Mouse (Mus musculus): ENCODE measurements around the gene Gpr35. TPM values are rescaled to one million over a fixed set of nuclear protein-coding genes. Genes with fewer than 3 reads are reported as not detected.
A peak's percentile ranks its signal among the peaks of the same experiment; 100 is the strongest.

Gene Gpr35
- polyA plus RNA-seq, 1 experiment from 2014 or later: 16.1 TPM

DNA sequence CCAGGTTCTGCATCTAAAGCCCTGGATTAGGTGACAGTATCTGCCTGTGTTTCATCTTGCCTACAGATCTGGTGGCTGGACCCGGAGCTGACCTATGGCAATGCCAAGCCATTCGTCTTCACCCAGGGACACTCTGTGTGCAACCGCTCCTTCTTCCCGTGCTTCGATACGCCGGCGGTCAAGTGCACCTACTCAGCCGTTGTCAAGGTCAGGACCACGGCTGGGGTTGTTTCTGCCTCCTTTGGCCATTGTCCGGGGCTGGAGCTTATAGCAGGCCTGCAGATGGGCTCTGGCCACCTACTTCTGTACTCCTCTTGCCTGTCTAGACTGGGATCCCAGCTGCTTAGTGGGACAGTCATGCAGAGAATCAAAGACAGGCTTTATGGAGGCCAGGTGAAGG, 35.7 kb upstream of the Gpr35 start:
- H3K79me2 ChIP-seq (ENCODE audit: inconsistent target): peaks cover 41% of the 10 kb centered on the region
- H3K27ac ChIP-seq: no peak overlapping the region
- H3K36me3 ChIP-seq (ENCODE audit: inconsistent target): peaks cover 59% of the 10 kb centered on the region
- H3K4me3 ChIP-seq (ENCODE audit: inconsistent target): no peak overlapping the region
- WGBS (ENCODE audit: missing documents): 96% methylated on average over 11 of the region's 11 CpGs

DNA sequence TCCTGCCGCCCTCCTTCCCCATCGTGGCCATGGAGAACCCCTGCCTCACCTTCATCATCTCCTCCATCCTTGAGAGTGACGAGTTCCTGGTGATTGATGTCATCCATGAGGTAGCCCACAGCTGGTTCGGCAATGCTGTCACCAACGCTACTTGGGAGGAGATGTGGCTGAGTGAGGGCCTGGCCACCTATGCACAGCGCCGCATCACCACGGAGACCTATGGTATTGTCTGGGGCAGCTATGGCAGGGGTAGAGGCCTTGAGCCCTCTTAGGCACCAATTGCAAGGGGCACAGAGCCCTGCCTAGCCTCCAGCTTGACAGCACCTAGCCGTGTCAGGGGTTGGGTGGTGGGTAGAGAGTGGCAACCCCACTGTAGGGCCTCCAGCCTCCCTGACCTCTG, 33.9 kb upstream of the Gpr35 start:
- 92% methylated on average over 9 of the region's 9 CpGs for WGBS (ENCODE audit: missing documents)
- Histone ChIP-seq H3K27ac (no peak overlapping the region), H3K79me2 (ENCODE audit: inconsistent target) (peaks cover 31% of the 10 kb centered on the region), H3K36me3 (ENCODE audit: inconsistent target) (peaks cover 62% of the 10 kb centered on the region), H3K4me3 (ENCODE audit: inconsistent target) (no peak overlapping the region)

DNA sequence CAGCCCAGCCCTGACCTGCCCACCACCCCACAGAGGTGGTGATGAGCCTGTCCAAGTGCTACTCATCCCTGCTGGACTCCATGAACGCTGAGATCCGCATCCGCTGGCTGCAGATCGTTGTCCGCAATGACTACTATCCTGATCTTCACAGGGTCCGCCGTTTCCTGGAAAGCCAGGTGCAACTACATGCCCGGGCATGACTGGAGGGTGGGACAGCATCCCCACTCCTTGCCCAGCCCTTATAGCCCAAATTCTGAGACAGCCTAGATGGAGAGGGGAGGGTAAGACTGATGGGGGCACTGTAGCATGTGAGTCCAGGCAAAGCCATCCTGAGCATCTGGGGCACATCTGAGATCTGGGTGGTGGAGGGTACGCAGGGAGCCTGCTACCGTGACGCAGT, 31.5 kb upstream of the Gpr35 start:
- Histone ChIP-seq H3K27ac (no peak overlapping the region), H3K36me3 (ENCODE audit: inconsistent target) (peaks cover 58% of the 10 kb centered on the region), H3K79me2 (ENCODE audit: inconsistent target) (peaks cover 7% of the 10 kb centered on the region; the same call in 1 of the 2 replicates), H3K4me3 (ENCODE audit: inconsistent target) (no peak overlapping the region)
- WGBS (ENCODE audit: missing documents): 97% methylated on average over 9 of the region's 11 CpGs

DNA sequence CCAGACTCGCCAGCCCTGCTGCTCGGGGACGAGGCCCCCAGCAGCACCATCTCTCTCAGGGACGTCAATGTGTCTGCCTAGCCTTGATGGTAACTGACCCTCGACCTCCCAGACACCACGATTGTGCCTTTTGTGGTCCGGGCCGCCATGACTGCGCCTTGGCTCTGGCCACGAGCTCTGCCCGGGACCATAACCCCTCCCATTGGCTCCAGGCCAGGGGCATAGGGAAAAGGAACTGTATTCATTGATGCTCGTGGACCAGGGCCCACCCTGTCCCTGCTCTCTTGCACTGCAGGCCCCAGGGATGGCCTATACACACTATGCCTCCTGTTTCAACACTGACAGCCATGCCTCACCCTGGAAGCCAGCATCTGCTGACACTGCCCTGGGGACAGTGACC, 30.9 kb upstream of the Gpr35 start:
- Histone ChIP-seq H3K4me3 (ENCODE audit: inconsistent target) (no peak overlapping the region), H3K27ac (no peak overlapping the region), H3K79me2 (ENCODE audit: inconsistent target) (peaks cover under 1% of the 10 kb centered on the region; the same call in 1 of the 2 replicates), H3K36me3 (ENCODE audit: inconsistent target) (peaks cover 52% of the 10 kb centered on the region)
- WGBS (ENCODE audit: missing documents): 75% methylated on average over 11 of the region's 12 CpGs

DNA sequence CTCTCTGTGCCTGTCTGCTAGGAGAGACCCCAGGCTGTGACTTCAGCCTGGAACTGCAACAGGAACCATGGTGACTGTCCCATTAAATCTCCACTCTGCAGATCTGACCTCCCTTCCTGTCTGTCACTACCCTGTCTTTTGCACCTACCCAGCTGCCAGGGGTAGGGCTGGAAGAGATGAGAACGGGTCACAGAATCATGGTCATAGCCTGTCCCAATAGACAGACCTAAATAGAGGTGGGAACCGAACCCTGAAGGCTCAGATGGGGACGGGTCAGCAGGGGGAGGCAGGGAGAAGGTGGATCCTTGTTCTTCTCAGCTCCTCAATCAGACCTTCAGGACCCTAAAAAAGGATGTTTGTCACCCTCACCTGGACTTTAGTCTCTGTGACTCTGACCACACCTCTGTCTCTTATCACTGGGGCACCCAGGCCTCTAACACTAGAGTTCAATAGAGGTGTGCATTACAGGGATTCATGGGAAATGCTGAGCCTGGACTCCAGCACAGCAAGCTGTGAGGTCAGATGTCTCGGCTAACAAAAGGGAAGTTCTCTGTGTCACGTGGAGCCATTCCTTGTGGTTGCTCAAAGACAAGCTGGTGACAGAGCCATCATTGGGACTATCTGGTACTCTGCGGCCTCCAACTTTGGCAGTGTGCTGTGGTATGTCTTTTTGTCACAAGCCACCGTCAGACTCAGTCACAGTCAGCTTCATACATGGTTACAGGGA, 30.0 kb upstream of the Gpr35 start:
- 40% methylated on average over 7 of the region's 7 CpGs for WGBS (ENCODE audit: missing documents)
- peak overlapping the region; percentile 34 for H3K27ac ChIP-seq

DNA sequence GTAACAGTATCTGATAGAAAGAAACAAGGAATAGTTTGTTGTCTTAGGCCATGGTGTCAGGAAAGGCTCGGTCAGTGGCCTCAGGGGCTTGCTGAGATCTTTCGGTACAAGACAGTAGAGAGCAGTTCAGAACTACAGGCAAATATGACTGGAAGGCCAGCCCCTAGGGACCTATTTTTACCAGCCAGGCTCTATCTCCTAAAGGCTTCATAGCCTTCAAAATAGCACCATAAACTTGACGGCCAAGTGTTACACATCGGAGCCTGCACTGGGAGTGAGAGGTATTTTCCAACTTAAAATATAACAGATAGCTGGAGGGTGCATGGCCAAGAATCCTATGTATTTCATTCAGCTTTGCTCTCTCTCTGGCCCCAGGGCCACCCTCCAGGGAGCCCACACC, 29.2 kb upstream of the Gpr35 start:
- Histone ChIP-seq H3K36me3 (ENCODE audit: inconsistent target) (peaks cover 34% of the 10 kb centered on the region), H3K27ac (peak overlapping the region; percentile 34), H3K79me2 (ENCODE audit: inconsistent target) (no peaks in the 10 kb centered on the region), H3K4me3 (ENCODE audit: inconsistent target) (no peak overlapping the region)
- 88% methylated on average over 4 of the region's 4 CpGs for WGBS (ENCODE audit: missing documents)

More for the DNA sequence above, 30.0 kb upstream of the Gpr35 start:
- no peak overlapping the region for H3K4me3 ChIP-seq (ENCODE audit: inconsistent target)
- peaks cover 43% of the 10 kb centered on the region for H3K36me3 ChIP-seq (ENCODE audit: inconsistent target)
- no peaks in the 10 kb centered on the region for H3K79me2 ChIP-seq (ENCODE audit: inconsistent target)

DNA sequence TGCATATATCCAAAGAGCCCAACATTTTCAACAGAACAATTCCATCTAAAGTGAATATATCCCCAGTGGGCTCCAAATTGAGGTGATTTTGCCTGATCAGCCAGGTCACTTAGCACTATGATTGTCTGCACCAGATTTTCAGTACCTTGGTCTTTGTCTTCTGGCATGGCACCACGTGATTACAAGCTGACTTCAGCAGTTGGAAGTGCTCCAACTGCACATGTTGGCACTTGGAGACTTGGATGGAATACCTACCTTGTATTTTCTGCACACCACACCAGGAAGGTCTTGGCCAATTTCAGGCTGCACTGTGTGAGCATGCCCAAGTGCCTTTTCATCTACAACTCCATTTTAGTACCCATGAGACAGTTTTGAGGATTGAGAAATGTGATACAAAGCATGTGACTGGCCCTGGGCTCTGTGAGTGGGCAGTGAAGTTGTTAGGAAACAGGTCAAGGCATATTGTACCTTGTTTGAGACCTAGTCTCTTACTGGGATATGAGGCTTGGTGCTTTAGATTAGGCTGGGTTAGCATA, 20.4 kb upstream of the Gpr35 start:
- 38% methylated on average over 1 of the region's 1 CpGs for WGBS (ENCODE audit: missing documents)
- Histone ChIP-seq H3K79me2 (ENCODE audit: inconsistent target) (peaks cover 4% of the 10 kb centered on the region; the same call in 1 of the 2 replicates), H3K27ac (no peak overlapping the region), H3K4me3 (ENCODE audit: inconsistent target) (no peak overlapping the region), H3K36me3 (ENCODE audit: inconsistent target) (no peaks in the 10 kb centered on the region)

DNA sequence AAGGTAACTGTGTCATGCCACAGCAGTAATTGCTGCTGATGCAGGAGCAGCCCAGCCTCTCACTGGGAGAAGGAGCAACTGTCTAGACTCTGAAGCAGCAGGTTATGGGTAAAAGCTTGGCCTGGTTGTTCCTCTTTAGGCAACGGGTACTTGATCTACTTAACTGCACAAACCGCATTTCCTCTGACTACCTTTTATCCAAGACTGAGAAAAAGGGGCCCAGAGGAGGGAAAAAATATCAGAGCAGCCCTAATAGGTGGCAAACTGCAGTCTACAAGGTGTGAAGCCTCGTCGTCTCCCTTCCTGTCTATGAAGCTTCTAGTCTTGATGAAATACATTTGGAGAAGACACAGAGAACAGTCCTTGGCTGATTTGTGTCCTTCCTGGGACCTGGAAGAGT, 17.1 kb upstream of the Gpr35 start:
- H3K36me3 ChIP-seq (ENCODE audit: inconsistent target): no peaks in the 10 kb centered on the region
- peaks cover 23% of the 10 kb centered on the region; the same call in 1 of the 2 replicates for H3K79me2 ChIP-seq (ENCODE audit: inconsistent target)
- 27% methylated on average over 2 of the region's 4 CpGs for WGBS (ENCODE audit: missing documents)
- H3K27ac ChIP-seq: peak overlapping the region; percentile 93
- H3K4me3 ChIP-seq (ENCODE audit: inconsistent target): peak overlapping the region; percentile 65

DNA sequence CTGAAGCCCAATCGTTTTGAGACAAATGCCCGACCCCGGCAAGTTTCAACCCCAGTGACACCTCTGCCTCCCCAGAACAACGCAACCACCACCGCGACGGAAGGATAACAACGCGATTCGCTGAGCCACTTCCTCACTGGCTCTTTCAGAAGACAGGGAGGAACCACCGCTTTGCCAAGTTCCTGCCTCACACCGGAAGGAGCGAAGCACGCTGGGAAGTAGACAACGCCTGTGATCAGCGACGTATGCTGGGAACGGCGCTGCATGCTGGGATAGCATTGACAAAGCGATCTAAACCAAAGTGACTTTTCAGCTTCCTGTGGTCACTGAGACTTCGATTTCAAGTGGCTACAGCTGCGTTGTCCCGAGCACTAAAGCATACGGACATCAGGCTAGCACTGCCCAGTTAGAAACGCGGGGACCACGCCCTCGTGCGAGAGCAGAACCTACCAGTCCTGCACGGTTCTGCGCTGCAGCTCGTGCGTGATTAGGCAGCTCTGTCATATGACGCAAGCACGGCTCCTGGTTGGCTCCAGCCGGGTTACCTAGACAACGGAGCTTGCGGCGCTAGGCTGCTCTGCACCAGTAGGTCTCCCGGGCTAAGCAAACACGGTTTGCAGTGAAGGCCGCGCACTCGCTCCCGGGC, 16.4 kb upstream of the Gpr35 start, which contains the start of gene Capn10:
TSS of gene Capn10 (plus strand) at position 195 of the 646 bp plus-strand sequence.
- Histone ChIP-seq H3K36me3 (ENCODE audit: inconsistent target) (peaks cover 5% of the 10 kb centered on the region; the same call in 1 of the 2 replicates), H3K79me2 (ENCODE audit: inconsistent target) (peaks cover 23% of the 10 kb centered on the region; the same call in 1 of the 2 replicates), H3K27ac (peak within 1 kb of the TSS; percentile 93), H3K4me3 (ENCODE audit: inconsistent target) (peak within 1 kb of the TSS; percentile 65)
- WGBS (ENCODE audit: missing documents): under 1% methylated on average over 45 of the region's 45 CpGs

DNA sequence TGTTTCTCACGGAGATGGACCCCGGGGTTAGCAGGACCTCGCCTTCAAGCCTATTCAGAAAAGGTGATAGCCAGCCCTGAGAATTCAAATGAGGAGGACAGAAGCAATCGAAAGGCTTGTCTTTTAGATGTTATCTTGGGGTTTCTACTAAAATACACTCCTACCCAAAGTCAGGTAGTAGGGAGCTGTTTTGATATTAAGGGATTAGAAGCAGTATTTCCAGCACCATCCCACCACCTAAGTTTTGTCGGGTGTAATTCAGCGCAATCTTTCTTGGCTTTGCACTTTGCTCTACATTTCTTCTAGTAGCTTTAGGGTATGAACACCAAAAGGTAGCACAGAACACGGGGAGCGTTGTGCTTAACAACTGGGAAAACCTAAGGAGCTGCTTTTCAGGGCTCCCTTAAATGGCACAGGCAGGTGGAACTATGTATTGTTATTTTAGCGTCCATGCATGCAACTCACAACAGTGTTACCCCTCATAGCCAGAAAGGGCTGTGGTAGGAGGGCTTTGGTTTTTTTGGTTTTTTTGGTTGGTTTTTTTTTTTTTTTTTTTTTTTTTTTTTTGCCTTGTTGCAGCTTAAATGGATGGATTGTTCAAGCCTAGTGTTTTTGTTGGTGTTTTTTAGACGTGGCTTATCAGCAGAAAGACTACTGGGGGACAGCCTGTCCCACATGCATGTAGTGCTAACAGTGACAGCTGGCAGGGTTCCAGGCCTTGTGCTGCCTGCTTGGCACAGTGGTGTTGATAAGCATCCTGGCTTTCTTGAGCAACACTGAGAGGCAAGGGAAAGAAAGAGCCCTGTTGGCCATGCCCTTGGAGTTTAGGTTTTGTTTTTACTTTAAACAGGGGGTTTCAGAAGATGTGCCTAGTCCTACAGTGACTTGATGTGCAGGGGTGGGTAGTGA, 15.4 kb upstream of the Gpr35 start:
- Histone ChIP-seq H3K27ac (peak overlapping the region; percentile 13; the same call in 1 of the 2 replicates), H3K79me2 (ENCODE audit: inconsistent target) (peaks cover 23% of the 10 kb centered on the region; the same call in 1 of the 2 replicates), H3K4me3 (ENCODE audit: inconsistent target) (peak overlapping the region; percentile 65), H3K36me3 (ENCODE audit: inconsistent target) (peaks cover 15% of the 10 kb centered on the region)
- 14% methylated on average over 10 of the region's 10 CpGs for WGBS (ENCODE audit: missing documents)

DNA sequence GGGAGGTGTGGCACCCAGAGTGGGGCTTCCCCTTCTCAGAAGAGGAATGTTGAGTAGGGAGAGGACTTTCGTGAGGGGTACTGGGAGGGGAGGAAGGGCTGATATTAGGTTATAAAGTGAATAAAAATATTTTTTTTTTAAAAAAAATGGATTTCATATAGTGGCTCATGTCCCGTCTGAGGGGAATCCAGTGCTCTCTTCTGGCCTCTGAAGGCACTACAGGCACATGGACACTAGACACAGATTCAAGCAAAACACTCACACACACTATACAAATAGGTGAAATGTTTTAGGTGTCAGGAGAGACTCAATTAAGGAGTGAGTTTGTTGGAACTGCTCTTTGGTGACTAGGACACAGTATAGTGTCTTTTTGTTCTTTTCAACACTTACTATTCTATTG, 14.7 kb upstream of the Gpr35 start:
- Histone ChIP-seq H3K4me3 (ENCODE audit: inconsistent target) (peak overlapping the region; percentile 65; the same call in 1 of the 2 replicates), H3K27ac (no peak overlapping the region), H3K36me3 (ENCODE audit: inconsistent target) (peaks cover 20% of the 10 kb centered on the region), H3K79me2 (ENCODE audit: inconsistent target) (peaks cover 23% of the 10 kb centered on the region; the same call in 1 of the 2 replicates)
- 51% methylated on average over 2 of the region's 2 CpGs for WGBS (ENCODE audit: missing documents)

DNA sequence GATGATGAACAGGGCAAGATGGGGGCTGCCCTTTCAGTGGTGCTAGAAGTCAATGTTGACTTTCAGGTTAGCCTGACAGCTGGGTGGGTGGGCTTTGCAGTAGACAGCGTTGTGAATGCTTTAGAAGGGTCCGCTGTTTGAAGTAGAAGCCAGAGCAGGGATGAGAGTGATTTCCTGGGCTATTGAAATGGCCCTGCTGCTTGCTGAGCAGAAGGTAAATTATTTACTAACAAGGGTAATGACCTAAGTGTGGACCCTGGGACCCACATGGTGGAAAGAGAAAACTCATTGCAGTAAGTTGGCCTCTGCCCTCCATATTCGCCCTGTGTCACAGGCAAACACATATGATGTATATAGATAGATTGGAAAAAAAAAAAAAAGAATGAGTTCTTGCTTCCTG, 14.2 kb upstream of the Gpr35 start:
- H3K79me2 ChIP-seq (ENCODE audit: inconsistent target): peaks cover 23% of the 10 kb centered on the region; the same call in 1 of the 2 replicates
- H3K36me3 ChIP-seq (ENCODE audit: inconsistent target): peaks cover 22% of the 10 kb centered on the region
- H3K27ac ChIP-seq: no peak overlapping the region
- no peak overlapping the region for H3K4me3 ChIP-seq (ENCODE audit: inconsistent target)
- WGBS (ENCODE audit: missing documents): 89% methylated on average over 2 of the region's 3 CpGs

DNA sequence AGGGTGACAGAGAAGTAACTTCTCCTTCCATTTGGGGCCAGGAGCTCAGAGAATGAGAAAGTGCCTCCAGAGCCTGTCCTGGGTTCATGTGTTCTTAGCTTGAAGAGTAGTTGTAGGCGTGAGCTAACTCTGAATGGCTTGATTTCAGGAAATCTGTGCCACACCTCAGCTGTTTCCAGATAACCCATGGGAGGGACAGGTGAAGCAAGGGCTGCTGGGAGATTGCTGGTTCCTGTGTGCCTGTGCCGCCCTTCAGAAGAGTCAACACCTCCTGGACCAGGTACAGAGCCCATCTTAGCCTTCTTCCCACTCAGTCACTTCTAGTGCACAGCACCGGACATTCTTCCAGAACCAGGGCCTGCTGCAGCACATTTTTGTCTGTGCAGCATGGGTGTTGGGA, 12.9 kb upstream of the Gpr35 start:
- H3K79me2 ChIP-seq (ENCODE audit: inconsistent target): peaks cover 23% of the 10 kb centered on the region; the same call in 1 of the 2 replicates
- H3K27ac ChIP-seq: no peak overlapping the region
- 95% methylated on average over 3 of the region's 3 CpGs for WGBS (ENCODE audit: missing documents)
- H3K4me3 ChIP-seq (ENCODE audit: inconsistent target): no peak overlapping the region
- peaks cover 32% of the 10 kb centered on the region for H3K36me3 ChIP-seq (ENCODE audit: inconsistent target)

DNA sequence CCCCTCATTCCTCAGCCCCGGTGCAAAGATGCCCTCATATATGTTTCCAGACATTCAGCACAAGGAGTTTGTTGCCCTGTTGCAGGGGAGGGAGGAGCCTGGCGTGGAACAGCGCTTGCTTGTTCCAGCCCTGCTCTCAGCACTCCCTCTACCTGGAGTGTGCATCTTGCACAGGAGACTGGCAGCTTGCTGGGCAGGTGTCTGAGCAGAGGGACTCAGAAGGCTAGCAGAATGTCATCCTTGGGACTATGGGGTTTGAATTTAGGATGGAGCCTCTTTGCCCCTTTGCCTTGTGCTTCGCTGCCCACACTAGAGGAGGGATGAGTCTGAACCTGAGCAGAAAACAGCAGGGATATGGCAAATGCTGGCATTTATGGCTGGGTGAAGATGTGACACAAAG, 10.9 kb upstream of the Gpr35 start:
- peaks cover 49% of the 10 kb centered on the region for H3K36me3 ChIP-seq (ENCODE audit: inconsistent target)
- no peak overlapping the region for H3K27ac ChIP-seq
- no peak overlapping the region for H3K4me3 ChIP-seq (ENCODE audit: inconsistent target)
- H3K79me2 ChIP-seq (ENCODE audit: inconsistent target): peaks cover 23% of the 10 kb centered on the region; the same call in 1 of the 2 replicates
- 96% methylated on average over 4 of the region's 4 CpGs for WGBS (ENCODE audit: missing documents)

All from macrophage (primary cell).